Mouse (Mus musculus): Measurements from ENCODE around the gene Fryl. TPM values are rescaled to one million over a fixed set of nuclear protein-coding genes. Genes with fewer than 3 reads are reported as not detected.

The Fryl gene
- polyA plus RNA-seq, 1 experiment = 15.3 TPM

- Histone ChIP-seq H3K4me3 (no peak overlapping the region), H3K27me3 (ENCODE audit: control insufficient read depth, insufficient read depth, insufficient read length) (no peaks in the 10 kb centered on the region), H3K4me2 (ENCODE audit: low read depth) (no peak overlapping the region), H3K36me3 (ENCODE audit: control insufficient read depth, insufficient read depth) (peaks cover 24% of the 10 kb centered on the region), H3K79me2 (ENCODE audit: control insufficient read depth, insufficient read depth) (no peaks in the 10 kb centered on the region), H3ac (ENCODE audit: control insufficient read depth, insufficient read length) (no peak overlapping the region)
- TF ChIP-seq E2F4 (IDR thresholded peaks at IDR 0.05; ENCODE audit: insufficient read depth) = no peak
Observed at GRCm38 (mm10) chr5:73053933-73054332, 202.5 kb downstream of the Fryl start.

GRCm38 (mm10) chr5:73047651-73048245, 208.7 kb downstream of the Fryl start:
- Histone ChIP-seq H3K27me3 (ENCODE audit: control insufficient read depth, insufficient read depth, insufficient read length) (no peaks in the 10 kb centered on the region), H3K36me3 (ENCODE audit: control insufficient read depth, insufficient read depth) (peaks cover 20% of the 10 kb centered on the region), H3K4me3 (no peak overlapping the region), H3ac (ENCODE audit: control insufficient read depth, insufficient read length) (no peak overlapping the region), H3K79me2 (ENCODE audit: control insufficient read depth, insufficient read depth) (no peaks in the 10 kb centered on the region), H3K4me2 (ENCODE audit: low read depth) (no peak overlapping the region)
- TF ChIP-seq POLR2A (IDR thresholded peaks at IDR 0.05; ENCODE audit: insufficient read length, low read depth) (no peak), CEBPB (IDR thresholded peaks at IDR 0.05; ENCODE audit: insufficient read depth, poor library complexity, severe bottlenecking) (no peak), MYOD1 (IDR thresholded peaks at IDR 0.05; ENCODE audit: control insufficient read depth in 1 of 3, insufficient read length in 2 of 3, low read depth in 2 of 3) (no peak)

- Histone ChIP-seq H3ac (ENCODE audit: control insufficient read depth, insufficient read length) (no peak overlapping the region), H3K4me3 (no peak overlapping the region), H3K36me3 (ENCODE audit: control insufficient read depth, insufficient read depth) (peaks cover 17% of the 10 kb centered on the region), H3K4me2 (ENCODE audit: low read depth) (no peak overlapping the region), H3K79me2 (ENCODE audit: control insufficient read depth, insufficient read depth) (no peaks in the 10 kb centered on the region), H3K27me3 (ENCODE audit: control insufficient read depth, insufficient read depth, insufficient read length) (no peaks in the 10 kb centered on the region)
- no peak for TF ChIP-seq TCF3 (IDR thresholded peaks at IDR 0.05; ENCODE audit: insufficient read length, low read depth)
- TF ChIP-seq SRF (IDR thresholded peaks at IDR 0.05; ENCODE audit: control insufficient read depth, insufficient read length, low read depth) = no peak
- TF ChIP-seq E2F4 (IDR thresholded peaks at IDR 0.05; ENCODE audit: insufficient read depth) = no peak
- no peak for TF ChIP-seq POLR2AphosphoS2 (IDR thresholded peaks at IDR 0.05; ENCODE audit: insufficient read length, low read depth)
- no peak for TF ChIP-seq CEBPB (IDR thresholded peaks at IDR 0.05; ENCODE audit: insufficient read depth, poor library complexity, severe bottlenecking)
- no peak for TF ChIP-seq POLR2A (IDR thresholded peaks at IDR 0.05; ENCODE audit: insufficient read length, low read depth)
- TF ChIP-seq MYOG (IDR thresholded peaks at IDR 0.05; ENCODE audit: control insufficient read depth in 1 of 3, insufficient read depth in 1 of 3, insufficient read length in 2 of 3, low read depth in 2 of 3) = no peak
- no peak for TF ChIP-seq USF1 (IDR thresholded peaks at IDR 0.05; ENCODE audit: low read depth)
- no peak for TF ChIP-seq REST (IDR thresholded peaks at IDR 0.05; ENCODE audit: insufficient read depth, insufficient read length)
- no peak for TF ChIP-seq MAX (IDR thresholded peaks at IDR 0.05; ENCODE audit: low read depth)
- TF ChIP-seq TCF12 (IDR thresholded peaks at IDR 0.05; ENCODE audit: insufficient read depth, poor library complexity, severe bottlenecking) = no peak
Observed at GRCm38 (mm10) chr5:73044055-73044454, 212.4 kb downstream of the Fryl start.

- no peak overlapping the region for H3ac ChIP-seq (ENCODE audit: control insufficient read depth, insufficient read length)
- H3K4me3 ChIP-seq = no peak overlapping the region
- H3K79me2 ChIP-seq (ENCODE audit: control insufficient read depth, insufficient read depth) = no peaks in the 10 kb centered on the region
- TF ChIP-seq CEBPB (IDR thresholded peaks at IDR 0.05; ENCODE audit: insufficient read depth, poor library complexity, severe bottlenecking) (no peak), E2F4 (IDR thresholded peaks at IDR 0.05; ENCODE audit: insufficient read depth) (no peak), POLR2A (IDR thresholded peaks at IDR 0.05; ENCODE audit: insufficient read length, low read depth) (no peak), MYOG (IDR thresholded peaks at IDR 0.05; ENCODE audit: control insufficient read depth in 1 of 3, insufficient read depth in 1 of 3, insufficient read length in 2 of 3, low read depth in 2 of 3) (no peak), SRF (IDR thresholded peaks at IDR 0.05; ENCODE audit: control insufficient read depth, insufficient read length, low read depth) (no peak), POLR2AphosphoS2 (IDR thresholded peaks at IDR 0.05; ENCODE audit: insufficient read length, low read depth) (no peak), MYOD1 (IDR thresholded peaks at IDR 0.05; ENCODE audit: control insufficient read depth in 1 of 3, insufficient read length in 2 of 3, low read depth in 2 of 3) (no peak), TCF12 (IDR thresholded peaks at IDR 0.05; ENCODE audit: insufficient read depth, poor library complexity, severe bottlenecking) (no peak), REST (IDR thresholded peaks at IDR 0.05; ENCODE audit: insufficient read depth, insufficient read length) (no peak), TCF3 (IDR thresholded peaks at IDR 0.05; ENCODE audit: insufficient read length, low read depth) (no peak), USF1 (IDR thresholded peaks at IDR 0.05; ENCODE audit: low read depth) (no peak), MAX (IDR thresholded peaks at IDR 0.05; ENCODE audit: low read depth) (no peak)
- H3K36me3 ChIP-seq (ENCODE audit: control insufficient read depth, insufficient read depth) = peaks cover 21% of the 10 kb centered on the region
- no peak overlapping the region for H3K4me2 ChIP-seq (ENCODE audit: low read depth)
- no peaks in the 10 kb centered on the region for H3K27me3 ChIP-seq (ENCODE audit: control insufficient read depth, insufficient read depth, insufficient read length)
Observed at GRCm38 (mm10) chr5:73032481-73032880, 223.9 kb downstream of the Fryl start.

GRCm38 (mm10) chr5:73028646-73029045, 227.8 kb downstream of the Fryl start:
- H3ac ChIP-seq (ENCODE audit: control insufficient read depth, insufficient read length) = no peak overlapping the region
- H3K79me2 ChIP-seq (ENCODE audit: control insufficient read depth, insufficient read depth) = no peaks in the 10 kb centered on the region
- no peaks in the 10 kb centered on the region for H3K27me3 ChIP-seq (ENCODE audit: control insufficient read depth, insufficient read depth, insufficient read length)
- no peak overlapping the region for H3K4me3 ChIP-seq
- no peak overlapping the region for H3K4me2 ChIP-seq (ENCODE audit: low read depth)
- TF ChIP-seq MYOD1 (IDR thresholded peaks at IDR 0.05; ENCODE audit: control insufficient read depth in 1 of 3, insufficient read length in 2 of 3, low read depth in 2 of 3) = no peak
- no peak for TF ChIP-seq USF1 (IDR thresholded peaks at IDR 0.05; ENCODE audit: low read depth)
- no peak for TF ChIP-seq TCF12 (IDR thresholded peaks at IDR 0.05; ENCODE audit: insufficient read depth, poor library complexity, severe bottlenecking)
- TF ChIP-seq CEBPB (IDR thresholded peaks at IDR 0.05; ENCODE audit: insufficient read depth, poor library complexity, severe bottlenecking) = no peak
- TF ChIP-seq MAX (IDR thresholded peaks at IDR 0.05; ENCODE audit: low read depth) = no peak
- no peak for TF ChIP-seq SRF (IDR thresholded peaks at IDR 0.05; ENCODE audit: control insufficient read depth, insufficient read length, low read depth)
- no peak for TF ChIP-seq TCF3 (IDR thresholded peaks at IDR 0.05; ENCODE audit: insufficient read length, low read depth)
- TF ChIP-seq POLR2A (IDR thresholded peaks at IDR 0.05; ENCODE audit: insufficient read length, low read depth) = no peak
- TF ChIP-seq E2F4 (IDR thresholded peaks at IDR 0.05; ENCODE audit: insufficient read depth) = no peak
- no peak for TF ChIP-seq POLR2AphosphoS2 (IDR thresholded peaks at IDR 0.05; ENCODE audit: insufficient read length, low read depth)
- no peak for TF ChIP-seq REST (IDR thresholded peaks at IDR 0.05; ENCODE audit: insufficient read depth, insufficient read length)
- TF ChIP-seq MYOG (IDR thresholded peaks at IDR 0.05; ENCODE audit: control insufficient read depth in 1 of 3, insufficient read depth in 1 of 3, insufficient read length in 2 of 3, low read depth in 2 of 3) = no peak
- peaks cover 24% of the 10 kb centered on the region for H3K36me3 ChIP-seq (ENCODE audit: control insufficient read depth, insufficient read depth)

All from myocyte (in vitro differentiated cells).